Mouse (Mus musculus): Measurements from ENCODE around the gene Ankrd50. TPM values are rescaled to one million over a fixed set of nuclear protein-coding genes. Genes with fewer than 3 reads are reported as not detected.

Gene Ankrd50
- polyA plus RNA-seq, 2 experiments = 29.4 to 46.5 TPM

GRCm38 (mm10) chr3:38459507-38460249 lies 25.0 kb downstream of the Ankrd50 start:
- H3K9me3 ChIP-seq (ENCODE audit: control insufficient read depth, low read length) = no peaks in the 10 kb centered on the region
- ATAC-seq (ENCODE audit: low FRiP score, low read depth) = no peak
- WGBS = 82% methylated on average over 5 of the region's 5 CpGs
- H3K4me1 ChIP-seq (ENCODE audit: control insufficient read depth, insufficient read depth, low read length) = no peaks in the 10 kb centered on the region
- H3K4me2 ChIP-seq (replicated peaks; ENCODE audit: low read depth, low read length, severe bottlenecking) = no peak overlapping the region
- no peak overlapping the region for H3K27ac ChIP-seq (replicated peaks; ENCODE audit: low read depth, low read length)
- peaks cover 74% of the 10 kb centered on the region for H3K36me3 ChIP-seq (ENCODE audit: control insufficient read depth, insufficient read depth, low read length)
- no peak overlapping the region for H3K9ac ChIP-seq (ENCODE audit: low read depth, low read length, severe bottlenecking)
- H3K27me3 ChIP-seq (ENCODE audit: control insufficient read depth, insufficient read depth, low read length) = no peaks in the 10 kb centered on the region
- H3K4me3 ChIP-seq (replicated peaks; ENCODE audit: low read length) = no peak overlapping the region
- TF ChIP-seq POLR2A (IDR thresholded peaks at IDR 0.05; ENCODE audit: borderline replicate concordance, extremely low read depth, insufficient read depth, insufficient read length) = no peak
- DNase-seq (ENCODE audit: low spot score) = no peak

GRCm38 (mm10) chr3:38457041-38457440 lies 27.6 kb downstream of the Ankrd50 start:
- H3K4me2 ChIP-seq (replicated peaks; ENCODE audit: low read depth, low read length, severe bottlenecking) = no peak overlapping the region
- H3K27ac ChIP-seq (replicated peaks; ENCODE audit: low read depth, low read length) = no peak overlapping the region
- DNase-seq (ENCODE audit: low spot score) (no peak), ATAC-seq (ENCODE audit: low FRiP score, low read depth) (no peak)
- H3K4me1 ChIP-seq (ENCODE audit: control insufficient read depth, insufficient read depth, low read length) = no peaks in the 10 kb centered on the region
- H3K36me3 ChIP-seq (ENCODE audit: control insufficient read depth, insufficient read depth, low read length) = peaks cover 85% of the 10 kb centered on the region
- TF ChIP-seq POLR2A (IDR thresholded peaks at IDR 0.05; ENCODE audit: borderline replicate concordance, extremely low read depth, insufficient read depth, insufficient read length) = no peak
- H3K9ac ChIP-seq (ENCODE audit: low read depth, low read length, severe bottlenecking) = no peak overlapping the region
- no peak overlapping the region for H3K4me3 ChIP-seq (replicated peaks; ENCODE audit: low read length)
- H3K27me3 ChIP-seq (ENCODE audit: control insufficient read depth, insufficient read depth, low read length) = no peaks in the 10 kb centered on the region
- 94% methylated on average over 14 of the region's 14 CpGs for WGBS
- no peaks in the 10 kb centered on the region for H3K9me3 ChIP-seq (ENCODE audit: control insufficient read depth, low read length)

GRCm38 (mm10) chr3:38452199-38452598 lies 32.4 kb downstream of the Ankrd50 start:
- DNase-seq (ENCODE audit: low spot score) = no peak
- 62% methylated on average over 9 of the region's 9 CpGs for WGBS
- Histone ChIP-seq H3K4me3 (replicated peaks; ENCODE audit: low read length) (no peak overlapping the region), H3K27me3 (ENCODE audit: control insufficient read depth, insufficient read depth, low read length) (no peaks in the 10 kb centered on the region), H3K27ac (replicated peaks; ENCODE audit: low read depth, low read length) (no peak overlapping the region), H3K9ac (ENCODE audit: low read depth, low read length, severe bottlenecking) (no peak overlapping the region), H3K4me2 (replicated peaks; ENCODE audit: low read depth, low read length, severe bottlenecking) (no peak overlapping the region), H3K36me3 (ENCODE audit: control insufficient read depth, insufficient read depth, low read length) (peaks cover 72% of the 10 kb centered on the region), H3K4me1 (ENCODE audit: control insufficient read depth, insufficient read depth, low read length) (no peaks in the 10 kb centered on the region), H3K9me3 (ENCODE audit: control insufficient read depth, low read length) (no peaks in the 10 kb centered on the region)
- no peak for ATAC-seq (ENCODE audit: low FRiP score, low read depth)
- no peak for TF ChIP-seq POLR2A (IDR thresholded peaks at IDR 0.05; ENCODE audit: borderline replicate concordance, extremely low read depth, insufficient read depth, insufficient read length)

- WGBS = 88% methylated on average over 9 of the region's 9 CpGs
These were observed 38.1 kb downstream of the Ankrd50 start for GRCm38 (mm10) chr3:38446586-38446985.

GRCm38 (mm10) chr3:38443875-38444274 lies 40.8 kb downstream of the Ankrd50 start:
- Histone ChIP-seq H3K4me1 (ENCODE audit: control insufficient read depth, insufficient read depth, low read length) (no peaks in the 10 kb centered on the region), H3K9ac (ENCODE audit: low read depth, low read length, severe bottlenecking) (no peak overlapping the region), H3K4me3 (replicated peaks; ENCODE audit: low read length) (no peak overlapping the region), H3K36me3 (ENCODE audit: control insufficient read depth, insufficient read depth, low read length) (no peaks in the 10 kb centered on the region), H3K9me3 (ENCODE audit: control insufficient read depth, low read length) (no peaks in the 10 kb centered on the region), H3K4me2 (replicated peaks; ENCODE audit: low read depth, low read length, severe bottlenecking) (no peak overlapping the region), H3K27ac (replicated peaks; ENCODE audit: low read depth, low read length) (no peak overlapping the region), H3K27me3 (ENCODE audit: control insufficient read depth, insufficient read depth, low read length) (no peaks in the 10 kb centered on the region)
- ATAC-seq (ENCODE audit: low FRiP score, low read depth) (no peak), DNase-seq (ENCODE audit: low spot score) (no peak)
- 59% methylated on average over 4 of the region's 4 CpGs for WGBS
- TF ChIP-seq POLR2A (IDR thresholded peaks at IDR 0.05; ENCODE audit: borderline replicate concordance, extremely low read depth, insufficient read depth, insufficient read length) = no peak

More at GRCm38 (mm10) chr3:38446586-38446985, 38.1 kb downstream of the Ankrd50 start:
- no peak overlapping the region for H3K4me3 ChIP-seq (replicated peaks; ENCODE audit: low read length)
- H3K9ac ChIP-seq (ENCODE audit: low read depth, low read length, severe bottlenecking) = no peak overlapping the region
- DNase-seq (ENCODE audit: low spot score) (no peak), ATAC-seq (ENCODE audit: low FRiP score, low read depth) (no peak)
- H3K27ac ChIP-seq (replicated peaks; ENCODE audit: low read depth, low read length) = no peak overlapping the region
- peaks cover 18% of the 10 kb centered on the region for H3K36me3 ChIP-seq (ENCODE audit: control insufficient read depth, insufficient read depth, low read length)
- H3K9me3 ChIP-seq (ENCODE audit: control insufficient read depth, low read length) = no peaks in the 10 kb centered on the region
- H3K27me3 ChIP-seq (ENCODE audit: control insufficient read depth, insufficient read depth, low read length) = no peaks in the 10 kb centered on the region
- no peak overlapping the region for H3K4me2 ChIP-seq (replicated peaks; ENCODE audit: low read depth, low read length, severe bottlenecking)
- TF ChIP-seq POLR2A (IDR thresholded peaks at IDR 0.05; ENCODE audit: borderline replicate concordance, extremely low read depth, insufficient read depth, insufficient read length) = no peak
- no peaks in the 10 kb centered on the region for H3K4me1 ChIP-seq (ENCODE audit: control insufficient read depth, insufficient read depth, low read length)

Data from limb, embryonic 14.5 days (tissue).